Mouse (Mus musculus): ENCODE results near the gene Azgp1. TPM values are rescaled to one million over a fixed set of nuclear protein-coding genes. Genes with fewer than 3 reads are reported as not detected.

Gene Azgp1
- polyA plus RNA-seq, 1 experiment = not detected

GRCm38 (mm10) chr5:137947303-137947702 lies 34.0 kb upstream of the Azgp1 start:
- Histone ChIP-seq H3K4me1 (ENCODE audit: control insufficient read depth, insufficient read depth, low read length) (no peaks in the 10 kb centered on the region), H3K9ac (ENCODE audit: low read depth, poor library complexity, severe bottlenecking) (no peak overlapping the region), H3K27me3 (ENCODE audit: control insufficient read depth, insufficient read depth, low read length, poor library complexity, severe bottlenecking) (no peaks in the 10 kb centered on the region), H3K36me3 (ENCODE audit: control insufficient read depth, insufficient read depth, low read length, poor library complexity, severe bottlenecking) (no peaks in the 10 kb centered on the region), H3K9me3 (replicated peaks; ENCODE audit: control insufficient read depth, insufficient read depth, low read length, poor library complexity, severe bottlenecking) (no peaks in the 10 kb centered on the region), H3K27ac (ENCODE audit: insufficient read depth, low read length) (no peak overlapping the region), H3K4me3 (ENCODE audit: low read depth, low read length) (no peak overlapping the region)
- TF ChIP-seq POLR2A (IDR thresholded peaks at IDR 0.05; ENCODE audit: insufficient read depth, low read length) (no peak), CTCF (IDR thresholded peaks at IDR 0.05; ENCODE audit: low read depth, low read length) (no peak), EP300 (IDR thresholded peaks at IDR 0.05; ENCODE audit: insufficient read depth, low read depth, low read length) (no peak)

GRCm38 (mm10) chr5:137951218-137951617 lies 30.1 kb upstream of the Azgp1 start:
- Histone ChIP-seq H3K4me3 (ENCODE audit: low read depth, low read length) (no peak overlapping the region), H3K36me3 (ENCODE audit: control insufficient read depth, insufficient read depth, low read length, poor library complexity, severe bottlenecking) (no peaks in the 10 kb centered on the region), H3K9me3 (replicated peaks; ENCODE audit: control insufficient read depth, insufficient read depth, low read length, poor library complexity, severe bottlenecking) (no peaks in the 10 kb centered on the region), H3K27me3 (ENCODE audit: control insufficient read depth, insufficient read depth, low read length, poor library complexity, severe bottlenecking) (no peaks in the 10 kb centered on the region), H3K27ac (ENCODE audit: insufficient read depth, low read length) (no peak overlapping the region), H3K9ac (ENCODE audit: low read depth, poor library complexity, severe bottlenecking) (no peak overlapping the region), H3K4me1 (ENCODE audit: control insufficient read depth, insufficient read depth, low read length) (no peaks in the 10 kb centered on the region)
- TF ChIP-seq EP300 (IDR thresholded peaks at IDR 0.05; ENCODE audit: insufficient read depth, low read depth, low read length) (no peak), CTCF (IDR thresholded peaks at IDR 0.05; ENCODE audit: low read depth, low read length) (peak; percentile 20)

GRCm38 (mm10) chr5:137956404-137956803 lies 24.9 kb upstream of the Azgp1 start:
- Histone ChIP-seq H3K4me1 (ENCODE audit: control insufficient read depth, insufficient read depth, low read length) (no peaks in the 10 kb centered on the region), H3K4me3 (ENCODE audit: low read depth, low read length) (no peak overlapping the region), H3K27me3 (ENCODE audit: control insufficient read depth, insufficient read depth, low read length, poor library complexity, severe bottlenecking) (no peaks in the 10 kb centered on the region; the same call in 1 of the 2 replicates), H3K9me3 (replicated peaks; ENCODE audit: control insufficient read depth, insufficient read depth, low read length, poor library complexity, severe bottlenecking) (no peaks in the 10 kb centered on the region), H3K9ac (ENCODE audit: low read depth, poor library complexity, severe bottlenecking) (no peak overlapping the region), H3K27ac (ENCODE audit: insufficient read depth, low read length) (no peak overlapping the region), H3K36me3 (ENCODE audit: control insufficient read depth, insufficient read depth, low read length, poor library complexity, severe bottlenecking) (no peaks in the 10 kb centered on the region)
- no peak for TF ChIP-seq CTCF (IDR thresholded peaks at IDR 0.05; ENCODE audit: low read depth, low read length)

- no peak within 1 kb of the TSS for H3K4me3 ChIP-seq (ENCODE audit: low read depth, low read length)
- H3K9me3 ChIP-seq (replicated peaks; ENCODE audit: control insufficient read depth, insufficient read depth, low read length, poor library complexity, severe bottlenecking) = no peaks in the 10 kb centered on the region
- no peak for TF ChIP-seq CTCF (IDR thresholded peaks at IDR 0.05; ENCODE audit: low read depth, low read length)
- no peak for TF ChIP-seq EP300 (IDR thresholded peaks at IDR 0.05; ENCODE audit: insufficient read depth, low read depth, low read length)
- no peak for TF ChIP-seq POLR2A (IDR thresholded peaks at IDR 0.05; ENCODE audit: insufficient read depth, low read length)
- no peaks in the 10 kb centered on the region for H3K36me3 ChIP-seq (ENCODE audit: control insufficient read depth, insufficient read depth, low read length, poor library complexity, severe bottlenecking)
- H3K9ac ChIP-seq (ENCODE audit: low read depth, poor library complexity, severe bottlenecking) = no peak within 1 kb of the TSS
- no peak within 1 kb of the TSS for H3K27ac ChIP-seq (ENCODE audit: insufficient read depth, low read length)
- H3K27me3 ChIP-seq (ENCODE audit: control insufficient read depth, insufficient read depth, low read length, poor library complexity, severe bottlenecking) = no peaks in the 10 kb centered on the region; the same call in 1 of the 2 replicates
- H3K4me1 ChIP-seq (ENCODE audit: control insufficient read depth, insufficient read depth, low read length) = no peaks in the 10 kb centered on the region
These were observed 18.4 kb upstream of the Azgp1 start, which contains the start of gene Gjc3 for GRCm38 (mm10) chr5:137962945-137963344. Gene Gjc3 (minus strand): TSS chr5:137963098.

- H3K36me3 ChIP-seq (ENCODE audit: control insufficient read depth, insufficient read depth, low read length, poor library complexity, severe bottlenecking) = no peaks in the 10 kb centered on the region
- no peak overlapping the region for H3K4me3 ChIP-seq (ENCODE audit: low read depth, low read length)
- TF ChIP-seq EP300 (IDR thresholded peaks at IDR 0.05; ENCODE audit: insufficient read depth, low read depth, low read length) (no peak), POLR2A (IDR thresholded peaks at IDR 0.05; ENCODE audit: insufficient read depth, low read length) (no peak), CTCF (IDR thresholded peaks at IDR 0.05; ENCODE audit: low read depth, low read length) (no peak)
- H3K27ac ChIP-seq (ENCODE audit: insufficient read depth, low read length) = no peak overlapping the region
- no peaks in the 10 kb centered on the region for H3K27me3 ChIP-seq (ENCODE audit: control insufficient read depth, insufficient read depth, low read length, poor library complexity, severe bottlenecking)
- H3K4me1 ChIP-seq (ENCODE audit: control insufficient read depth, insufficient read depth, low read length) = no peaks in the 10 kb centered on the region
- no peak overlapping the region for H3K9ac ChIP-seq (ENCODE audit: low read depth, poor library complexity, severe bottlenecking)
- no peaks in the 10 kb centered on the region for H3K9me3 ChIP-seq (replicated peaks; ENCODE audit: control insufficient read depth, insufficient read depth, low read length, poor library complexity, severe bottlenecking)
These were observed 14.8 kb upstream of the Azgp1 start for GRCm38 (mm10) chr5:137966492-137966891.

GRCm38 (mm10) chr5:137973161-137973560 lies 8.2 kb upstream of the Azgp1 start:
- no peaks in the 10 kb centered on the region for H3K27me3 ChIP-seq (ENCODE audit: control insufficient read depth, insufficient read depth, low read length, poor library complexity, severe bottlenecking)
- no peaks in the 10 kb centered on the region for H3K4me1 ChIP-seq (ENCODE audit: control insufficient read depth, insufficient read depth, low read length)
- H3K27ac ChIP-seq (ENCODE audit: insufficient read depth, low read length) = no peak overlapping the region
- no peaks in the 10 kb centered on the region for H3K36me3 ChIP-seq (ENCODE audit: control insufficient read depth, insufficient read depth, low read length, poor library complexity, severe bottlenecking)
- no peak for TF ChIP-seq POLR2A (IDR thresholded peaks at IDR 0.05; ENCODE audit: insufficient read depth, low read length)
- no peak for TF ChIP-seq EP300 (IDR thresholded peaks at IDR 0.05; ENCODE audit: insufficient read depth, low read depth, low read length)
- TF ChIP-seq CTCF (IDR thresholded peaks at IDR 0.05; ENCODE audit: low read depth, low read length) = no peak
- H3K4me3 ChIP-seq (ENCODE audit: low read depth, low read length) = no peak overlapping the region
- H3K9ac ChIP-seq (ENCODE audit: low read depth, poor library complexity, severe bottlenecking) = no peak overlapping the region
- no peaks in the 10 kb centered on the region for H3K9me3 ChIP-seq (replicated peaks; ENCODE audit: control insufficient read depth, insufficient read depth, low read length, poor library complexity, severe bottlenecking)
